Mouse (Mus musculus) intestine, embryonic 14.5 days (tissue): ENCODE results near the gene Psmd11. TPM values are rescaled to one million over a fixed set of nuclear protein-coding genes. Genes with fewer than 3 reads are reported as not detected.
A peak's percentile ranks its signal among the peaks of the same experiment; 100 is the strongest.
"Not testable (repeated sequence)": the region's sequence is repeated elsewhere in the genome, so short reads cannot be mapped to it uniquely, and the experiment has no call there.

ENCODE experiments used
- ATAC-seq: fragments of 200-750 bp; cut with Nextera tagmentation; replicated peaks from 2 replicates; pipeline ENCODE4 v1.8.0; 2017; ENCODE audit warnings: low read depth, moderate number of reproducible peaks, moderate TSS enrichment, moderate library complexity; ENCODE audit not compliant: low FRiP score, low TSS enrichment
- DNase-seq: peaks from one replicate; pipeline ENCODE4 v3.0.0-alpha.2; 2018; ENCODE audit warnings: low spot score
- H3K27ac ChIP-seq: fragments of 300-500 bp; sonication (generic); 2 replicates; pipeline ENCODE4 v1.5.1; 2014; ENCODE audit warnings: low read depth, mild to moderate bottlenecking, control low read depth
- H3K27me3 ChIP-seq: fragments of 300-500 bp; sonication (generic); replicated peaks from 2 replicates; pipeline ENCODE4 v1.6.1; 2014; ENCODE audit warnings: low read length, control low read depth; ENCODE audit not compliant: control insufficient read depth, insufficient read depth
- H3K36me3 ChIP-seq: fragments of 300-500 bp; sonication (generic); 2 replicates; pipeline ENCODE4 v1.6.1; 2014; ENCODE audit warnings: low read length, control low read depth; ENCODE audit not compliant: control insufficient read depth, insufficient read depth
- H3K4me1 ChIP-seq: fragments of 300-500 bp; sonication (generic); replicated peaks from 2 replicates; pipeline ENCODE4 v1.6.1; 2014; ENCODE audit warnings: low read length, control low read depth, mixed read lengths; ENCODE audit not compliant: control insufficient read depth, insufficient read depth
- H3K4me2 ChIP-seq: fragments of 300-500 bp; sonication (generic); 2 replicates; pipeline ENCODE4 v1.6.1; 2014; ENCODE audit warnings: low read length
- H3K4me3 ChIP-seq: fragments of 300-500 bp; sonication (generic); 2 replicates; pipeline ENCODE4 v1.5.1; 2014; ENCODE audit warnings: low read depth, low read length, control low read depth, mixed read lengths
- H3K9ac ChIP-seq: fragments of 300-500 bp; sonication (generic); 2 replicates; pipeline ENCODE4 v1.6.1; 2014; ENCODE audit warnings: mild to moderate bottlenecking, low read length
- H3K9me3 ChIP-seq: fragments of 300-500 bp; sonication (generic); 2 replicates; pipeline ENCODE4 v1.6.1; 2016; ENCODE audit warnings: low read length, control low read depth; ENCODE audit not compliant: control insufficient read depth
- WGBS: fragments of 180-500 bp; shearing (Covaris S2); extraction: QIAGEN DNeasy Blood & Tissue Kit; methylation state at CpG from one replicate; pipeline ENCODE4 v1.1.7; 2014; 5-methylcytosine and 5-hydroxymethylcytosine counted together
- polyA plus RNA-seq: library from polyadenylated mRNA; unstranded; fragments of >200 nt; fragmentation: Nextera tagmentation; extraction: Ambion mirVana; gene quantifications from 2 replicates; pipeline ENCODE4 v1.2.1, GENCODE M21; 2014

The Psmd11 gene
- polyA plus RNA-seq: 275 and 293 TPM in 2 replicates

DNA sequence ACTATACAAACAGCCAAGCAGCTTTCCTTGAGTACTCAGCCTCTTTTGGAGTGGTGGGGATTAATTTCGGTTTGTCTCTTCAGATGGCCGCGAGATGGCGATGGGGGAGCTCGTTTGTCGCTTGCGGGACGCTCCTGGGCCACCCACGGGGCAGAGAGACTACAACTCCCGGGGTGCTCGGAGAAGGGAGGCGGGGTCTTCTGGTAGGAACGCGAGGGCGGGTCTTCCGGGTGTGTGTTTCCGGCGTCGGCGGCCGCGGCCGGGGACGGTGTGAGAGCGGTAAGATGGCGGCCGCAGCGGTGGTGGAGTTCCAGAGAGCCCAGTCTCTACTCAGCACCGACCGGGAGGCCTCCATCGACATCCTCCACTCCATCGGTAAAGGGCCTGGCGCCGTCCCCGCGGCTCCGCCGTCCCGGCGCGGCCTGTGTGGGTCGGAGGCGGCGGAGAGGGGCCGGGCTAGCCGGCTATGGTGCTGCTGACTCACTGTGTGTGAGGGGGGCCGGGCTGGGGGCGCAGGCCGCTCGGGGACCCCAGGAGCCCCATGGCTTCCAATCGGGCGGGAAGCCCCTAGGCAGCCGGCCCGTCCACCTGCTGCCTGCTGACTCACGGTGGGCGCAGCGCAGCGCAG is at the start of gene Psmd11:
Gene Psmd11, plus strand, starts transcription at position 235 of the 628 bp plus-strand sequence.
- peaks cover 17% of the 10 kb centered on the region for H3K36me3 ChIP-seq
- H3K9me3 ChIP-seq: no peaks in the 10 kb centered on the region
- under 1% methylated on average over 54 of the region's 58 CpGs for WGBS
- H3K4me3 ChIP-seq: peak within 1 kb of the TSS; percentile 96
- H3K4me2 ChIP-seq: peak within 1 kb of the TSS; percentile 74
- H3K9ac ChIP-seq: peak within 1 kb of the TSS; percentile 91
- no peaks in the 10 kb centered on the region for H3K27me3 ChIP-seq
- ATAC-seq: peak; percentile 93
- DNase-seq: peak; percentile 92
- H3K27ac ChIP-seq: peak within 1 kb of the TSS; percentile 80; the same call in 1 of the 2 replicates
- peaks cover 5% of the 10 kb centered on the region for H3K4me1 ChIP-seq

GRCm38 (mm10) chr11:80379184-80379583 is 49.2 kb upstream of the Psmd11 start:
- DNase-seq, H3K4me1 ChIP-seq: not testable (repeated sequence)
- WGBS: 88% methylated on average over 7 of the region's 7 CpGs

DNA sequence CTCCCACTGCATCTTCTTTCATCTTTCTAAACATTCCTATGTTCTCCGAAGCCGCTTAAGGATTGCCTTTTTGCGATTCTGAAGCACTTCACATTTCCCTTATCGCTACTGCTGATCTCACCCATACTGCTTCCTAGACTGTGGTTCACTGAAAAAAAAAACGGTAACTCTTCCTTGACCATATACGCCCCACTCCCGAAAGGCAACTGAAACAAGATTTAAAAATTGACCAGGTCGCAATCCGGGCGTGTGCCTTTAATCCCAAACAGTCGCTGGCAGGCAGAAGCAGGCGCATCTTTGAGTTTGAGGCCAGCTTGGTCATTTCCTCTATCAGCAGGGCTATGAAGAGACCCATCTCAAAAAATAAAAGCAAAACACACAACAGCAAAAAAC is 45.8 kb upstream of the Psmd11 start:
- H3K4me2 ChIP-seq: peak overlapping the region; percentile 75
- peak overlapping the region; percentile 90 for H3K27ac ChIP-seq
- H3K9me3 ChIP-seq: no peaks in the 10 kb centered on the region
- peaks cover 22% of the 10 kb centered on the region for H3K36me3 ChIP-seq
- H3K27me3 ChIP-seq: no peaks in the 10 kb centered on the region
- WGBS: 4% methylated on average over 12 of the region's 12 CpGs
- peak overlapping the region; percentile 98 for H3K4me3 ChIP-seq
- DNase-seq (peak; percentile 72), ATAC-seq (peak; percentile 28; the same call in 1 of the 2 replicates)
- peaks cover 25% of the 10 kb centered on the region for H3K4me1 ChIP-seq
- peak overlapping the region; percentile 100 for H3K9ac ChIP-seq

More at GRCm38 (mm10) chr11:80379184-80379583, 49.2 kb upstream of the Psmd11 start:
- not testable (repeated sequence) for H3K4me3 ChIP-seq, H3K27ac ChIP-seq, ATAC-seq, H3K4me2 ChIP-seq, H3K9ac ChIP-seq, H3K9me3 ChIP-seq, H3K27me3 ChIP-seq
- peaks cover 12% of the 10 kb centered on the region for H3K36me3 ChIP-seq

- Histone ChIP-seq H3K4me1 (peaks cover 25% of the 10 kb centered on the region), H3K36me3 (peaks cover 27% of the 10 kb centered on the region), H3K4me3 (peak within 1 kb of the TSS; percentile 98), H3K9me3 (no peaks in the 10 kb centered on the region), H3K9ac (peak within 1 kb of the TSS; percentile 100), H3K27me3 (no peaks in the 10 kb centered on the region), H3K27ac (peak within 1 kb of the TSS; percentile 90), H3K4me2 (peak within 1 kb of the TSS; percentile 75)
- ATAC-seq (peak; percentile 95), DNase-seq (peak; percentile 97)
- under 1% methylated on average over 33 of the region's 33 CpGs for WGBS
Measured at GRCm38 (mm10) chr11:80383019-80383625, 45.3 kb upstream of the Psmd11 start, which contains the start of gene Zfp207. Gene Zfp207 (plus strand): TSS chr11:80383279.

- ATAC-seq (peak; percentile 35; the same call in 1 of the 2 replicates), DNase-seq (no peak)
- Histone ChIP-seq H3K9ac (peak overlapping the region; percentile 100), H3K27ac (peak overlapping the region; percentile 90), H3K27me3 (no peaks in the 10 kb centered on the region), H3K36me3 (peaks cover 32% of the 10 kb centered on the region), H3K4me3 (peak overlapping the region; percentile 98), H3K4me2 (peak overlapping the region; percentile 65), H3K9me3 (no peaks in the 10 kb centered on the region), H3K4me1 (peaks cover 25% of the 10 kb centered on the region)
- under 1% methylated on average over 20 of the region's 20 CpGs for WGBS
Measured at GRCm38 (mm10) chr11:80383626-80384046, 44.8 kb upstream of the Psmd11 start.

GRCm38 (mm10) chr11:80384461-80384860 is 44.0 kb upstream of the Psmd11 start:
- H3K4me3 ChIP-seq: peak overlapping the region; percentile 98
- DNase-seq: no peak
- H3K9ac ChIP-seq: peak overlapping the region; percentile 100
- peaks cover 40% of the 10 kb centered on the region for H3K36me3 ChIP-seq
- ATAC-seq: no peak
- peaks cover 25% of the 10 kb centered on the region for H3K4me1 ChIP-seq
- H3K27me3 ChIP-seq: no peaks in the 10 kb centered on the region
- peak overlapping the region; percentile 65 for H3K4me2 ChIP-seq
- H3K9me3 ChIP-seq: no peaks in the 10 kb centered on the region
- H3K27ac ChIP-seq: no peak overlapping the region

GRCm38 (mm10) chr11:80385055-80385454 is 43.4 kb upstream of the Psmd11 start:
- 38% methylated on average over 4 of the region's 4 CpGs for WGBS
- H3K36me3 ChIP-seq: peaks cover 46% of the 10 kb centered on the region
- peak overlapping the region; percentile 98 for H3K4me3 ChIP-seq
- no peak for ATAC-seq
- no peaks in the 10 kb centered on the region for H3K27me3 ChIP-seq
- peak overlapping the region; percentile 65 for H3K4me2 ChIP-seq
- no peak overlapping the region for H3K27ac ChIP-seq
- H3K9ac ChIP-seq: peak overlapping the region; percentile 100
- peaks cover 25% of the 10 kb centered on the region for H3K4me1 ChIP-seq
- DNase-seq: no peak
- no peaks in the 10 kb centered on the region for H3K9me3 ChIP-seq

GRCm38 (mm10) chr11:80386790-80387189 is 41.6 kb upstream of the Psmd11 start:
- DNase-seq (no peak), ATAC-seq (no peak)
- Histone ChIP-seq H3K27ac (no peak overlapping the region), H3K9me3 (no peaks in the 10 kb centered on the region), H3K4me3 (0 out of 2 replicates have a peak overlapping the region, but pooled peaks have one; percentile 98), H3K36me3 (peaks cover 62% of the 10 kb centered on the region), H3K27me3 (no peaks in the 10 kb centered on the region), H3K4me1 (peaks cover 25% of the 10 kb centered on the region), H3K4me2 (peak overlapping the region; percentile 65; the same call in 1 of the 2 replicates), H3K9ac (no peak overlapping the region)
- WGBS: 68% methylated on average over 2 of the region's 2 CpGs
